Mouse (Mus musculus) naive thymus-derived CD4-positive, alpha-beta T cell, adult 2 months (primary cell): ENCODE measurements around the gene Cyb561.

ENCODE experiments used
- DNase-seq: peaks from one replicate; pipeline ENCODE4 v3.0.0-alpha.2; 2011; ENCODE audit warnings: low read depth

Gene Cyb561

DNA sequence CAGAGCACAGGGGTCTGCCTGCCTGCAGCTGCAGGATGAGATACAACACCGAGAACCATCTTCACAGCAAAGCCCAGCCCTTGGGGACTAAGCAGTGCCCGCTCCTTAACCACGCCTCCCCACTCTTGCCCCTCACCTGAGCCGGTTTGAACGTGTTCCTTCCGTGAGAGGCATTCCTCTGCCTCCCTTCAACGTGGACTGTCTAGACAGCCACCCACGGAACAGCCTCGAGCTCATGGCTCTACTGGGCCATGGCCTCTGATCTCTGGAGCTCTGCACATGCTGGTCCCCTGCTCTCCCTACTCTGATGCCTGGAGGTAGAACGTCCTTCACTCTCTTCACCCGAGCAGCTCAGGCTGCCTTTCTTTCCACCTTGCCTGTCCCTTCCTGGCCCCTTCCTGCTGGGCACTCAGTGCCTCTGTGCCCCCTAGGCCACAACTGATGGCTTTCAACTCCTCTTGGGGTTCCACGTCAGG, at the start of gene Cyb561:
Gene Cyb561 (minus strand): TSS at position 426 of the 476 bp plus-strand sequence.
- DNase-seq = no peak

DNA sequence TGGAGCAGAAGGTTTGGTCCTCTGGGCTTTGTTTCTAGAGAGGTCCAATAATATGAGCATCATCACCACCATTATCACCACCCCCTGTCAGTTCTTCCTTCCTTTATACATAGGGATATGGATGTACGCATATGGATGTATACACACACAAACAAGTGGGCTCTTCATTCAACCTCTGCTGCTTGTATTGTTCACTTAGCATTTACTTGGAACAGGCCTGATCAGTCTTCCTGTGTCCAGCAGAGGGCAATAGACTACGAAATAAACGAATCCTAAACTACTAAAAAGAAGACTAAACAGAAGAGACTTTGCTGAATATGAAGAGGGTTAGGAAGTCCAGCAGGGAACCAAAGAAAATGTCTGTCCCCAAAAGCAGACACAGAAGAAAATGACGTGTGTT, 48.6 kb upstream of the Cyb561 start:
- DNase-seq = peak; percentile 77

DNA sequence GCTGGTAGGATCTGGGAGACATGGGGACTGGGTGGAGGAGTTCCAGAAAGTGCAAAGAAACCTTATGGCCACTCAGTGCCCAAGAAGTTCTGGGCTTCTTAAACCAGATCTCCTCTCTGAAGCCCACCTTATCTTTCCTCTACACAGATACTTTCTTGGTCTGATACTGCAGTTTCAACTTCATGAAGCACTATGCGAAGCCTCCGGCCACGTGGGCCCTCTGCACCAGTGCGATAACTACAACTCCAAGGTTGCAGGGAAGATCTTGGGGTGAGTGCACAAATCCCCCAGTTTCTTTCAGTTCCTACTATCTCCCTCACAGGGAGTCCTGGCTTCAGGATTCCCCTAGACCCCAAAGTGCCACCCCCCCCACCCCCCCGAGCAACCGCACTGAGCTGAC, 46.9 kb upstream of the Cyb561 start:
- DNase-seq = no peak

DNA sequence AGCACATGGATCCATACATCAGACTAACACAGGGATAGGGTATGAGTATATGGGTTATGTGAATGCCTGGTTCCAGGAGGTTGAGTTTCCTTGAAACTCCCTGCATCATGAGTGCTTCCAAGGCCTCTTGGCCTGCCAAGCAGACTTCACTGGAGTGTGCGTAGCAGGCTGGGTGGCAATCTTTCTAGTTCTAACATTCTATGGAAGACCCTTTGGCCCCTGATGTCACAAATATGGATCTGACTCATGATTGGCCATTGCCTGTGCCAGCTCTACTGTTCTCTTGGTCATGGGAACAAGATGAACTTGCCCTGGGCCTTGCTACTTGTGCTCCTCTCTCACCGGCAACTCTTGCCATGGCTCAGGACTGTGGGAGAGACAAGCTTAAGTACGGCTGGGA, 41.2 kb upstream of the Cyb561 start, which contains the start of gene Ace3:
Gene Ace3 (plus strand): TSS at position 301 of the 400 bp plus-strand sequence.
- no peak for DNase-seq

DNA sequence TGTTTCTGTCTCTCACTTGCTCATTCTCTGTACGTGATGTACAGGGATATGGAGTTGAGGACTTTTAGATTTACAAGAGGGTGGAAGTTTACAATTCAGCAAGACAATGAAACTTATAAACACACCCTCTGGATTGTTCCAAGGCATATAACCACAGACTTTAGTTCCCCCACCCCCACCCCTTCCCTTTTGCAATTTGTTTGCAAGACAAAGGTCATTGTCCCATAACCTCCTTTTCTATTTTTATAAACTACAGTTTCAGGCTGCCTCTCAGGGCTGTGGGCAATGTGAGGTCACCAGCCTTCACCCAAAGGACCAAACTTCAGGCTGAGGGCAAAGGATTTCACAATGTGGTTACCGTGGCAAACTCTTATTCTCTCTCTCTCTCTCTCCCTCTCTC, 37.1 kb upstream of the Cyb561 start:
- DNase-seq = no peak

DNA sequence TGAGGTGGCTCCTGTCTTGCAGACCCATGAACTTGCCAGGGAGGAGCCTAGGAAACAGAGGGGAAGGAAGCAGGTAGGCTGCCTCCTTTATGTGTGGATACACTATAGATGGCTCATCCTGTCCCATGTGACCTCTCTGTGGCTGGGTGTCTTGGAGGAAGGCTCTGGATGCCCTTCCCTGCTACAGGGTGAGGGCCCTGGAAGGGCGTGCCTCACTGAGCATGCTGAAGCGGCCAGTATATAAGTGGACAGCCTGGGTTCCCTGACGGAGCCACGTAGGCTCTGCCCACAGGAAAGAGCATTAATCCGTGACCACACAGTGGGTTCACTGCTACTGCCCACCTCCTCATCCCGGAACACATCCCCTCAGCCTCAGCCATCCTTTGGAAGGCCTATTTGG, 36.3 kb upstream of the Cyb561 start:
- DNase-seq = no peak

DNA sequence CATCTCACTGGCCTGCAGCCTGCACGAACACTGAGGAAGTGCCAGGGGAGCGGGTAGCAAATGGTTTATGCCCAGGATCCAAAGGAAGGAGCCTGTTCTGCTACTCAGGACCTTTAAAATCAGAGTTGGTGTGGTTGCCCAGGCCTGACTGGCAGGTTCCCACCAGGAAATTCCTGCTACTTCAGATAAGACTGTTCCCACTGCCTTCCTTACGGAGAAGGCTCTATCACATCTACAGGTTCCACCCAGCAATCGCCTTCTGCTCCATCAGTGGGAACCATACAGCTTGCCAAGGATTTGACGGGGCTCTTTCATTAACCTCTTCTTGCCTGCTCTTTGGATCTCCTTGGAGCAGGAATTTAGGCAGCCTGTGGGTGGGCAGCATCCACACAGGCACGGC, 34.3 kb upstream of the Cyb561 start:
- DNase-seq = no peak

DNA sequence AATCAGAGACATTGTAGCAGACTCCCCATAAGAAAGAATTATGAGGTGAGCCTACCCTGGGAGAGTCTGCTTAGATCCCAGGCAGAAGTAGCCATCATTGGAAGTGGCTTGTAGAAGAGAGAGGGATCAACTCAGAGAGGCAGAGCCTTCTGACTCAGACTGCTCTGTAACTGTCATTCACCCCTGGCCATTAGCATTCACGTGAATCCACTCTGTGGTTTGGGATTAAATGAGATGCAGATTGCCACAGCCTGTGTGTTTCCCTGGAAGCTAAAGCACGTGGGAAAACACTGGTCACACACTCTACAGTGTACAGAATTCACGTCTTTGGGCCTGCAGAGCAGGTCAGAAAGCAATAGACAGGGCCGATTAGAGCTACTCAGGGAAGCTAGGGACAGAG, 31.3 kb upstream of the Cyb561 start:
- DNase-seq = no peak

DNA sequence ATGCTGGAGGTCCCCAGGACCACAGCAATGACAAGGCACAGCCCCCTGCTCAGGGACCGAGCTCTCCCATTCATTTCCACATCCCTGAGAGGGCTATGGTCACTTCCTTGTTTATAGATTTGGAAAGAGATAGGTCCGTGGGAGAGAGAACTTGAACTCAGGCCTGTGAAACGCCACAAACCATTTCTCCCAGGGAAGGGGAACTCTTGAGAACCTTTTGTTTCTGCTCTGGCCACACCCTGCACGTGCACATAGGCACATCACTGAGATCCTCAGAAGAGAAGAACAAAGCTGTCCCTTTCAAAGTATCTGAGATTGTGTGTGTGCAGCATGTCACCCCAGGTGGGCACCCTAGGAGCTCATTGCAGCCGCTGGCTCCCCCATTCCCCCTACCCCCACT, 25.5 kb upstream of the Cyb561 start:
- DNase-seq = no peak

DNA sequence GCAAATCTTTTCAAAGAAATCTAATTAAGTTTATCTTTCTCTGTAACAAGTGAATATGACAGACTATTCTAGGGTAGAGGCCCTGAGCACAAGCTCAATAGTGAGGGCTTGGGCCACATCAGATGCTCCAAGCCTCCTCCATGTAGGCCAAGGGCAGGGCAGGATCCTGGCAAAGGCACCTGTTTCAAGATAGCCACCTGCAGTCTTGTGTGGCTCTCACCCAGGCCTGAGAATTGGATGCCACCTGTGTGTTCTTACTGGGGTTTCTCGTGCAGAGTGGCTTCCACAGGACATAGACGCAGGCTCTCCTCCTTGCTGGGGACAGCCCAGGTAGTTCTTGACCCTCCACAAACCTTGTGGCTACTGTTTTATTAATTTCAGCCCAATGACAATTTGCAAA, 25.1 kb upstream of the Cyb561 start:
- DNase-seq = no peak

DNA sequence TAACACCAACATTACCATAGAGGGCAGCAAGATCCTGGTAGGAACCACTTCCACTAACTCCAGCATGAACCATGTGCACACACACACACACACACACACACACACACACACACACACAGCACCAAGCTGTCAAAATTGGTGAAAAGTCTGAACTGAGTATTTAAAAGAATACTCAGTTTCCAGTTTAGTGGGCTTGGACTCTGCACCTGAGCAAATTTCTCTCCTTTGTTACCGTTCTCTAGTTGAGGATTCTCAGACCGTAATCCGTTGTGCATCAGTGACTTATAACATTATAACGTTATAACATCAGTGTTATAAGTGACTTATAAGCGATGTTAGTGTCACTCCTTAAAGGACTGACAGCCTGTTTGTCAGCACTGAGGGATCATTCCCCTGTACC, 22.5 kb upstream of the Cyb561 start:
- no peak for DNase-seq

DNA sequence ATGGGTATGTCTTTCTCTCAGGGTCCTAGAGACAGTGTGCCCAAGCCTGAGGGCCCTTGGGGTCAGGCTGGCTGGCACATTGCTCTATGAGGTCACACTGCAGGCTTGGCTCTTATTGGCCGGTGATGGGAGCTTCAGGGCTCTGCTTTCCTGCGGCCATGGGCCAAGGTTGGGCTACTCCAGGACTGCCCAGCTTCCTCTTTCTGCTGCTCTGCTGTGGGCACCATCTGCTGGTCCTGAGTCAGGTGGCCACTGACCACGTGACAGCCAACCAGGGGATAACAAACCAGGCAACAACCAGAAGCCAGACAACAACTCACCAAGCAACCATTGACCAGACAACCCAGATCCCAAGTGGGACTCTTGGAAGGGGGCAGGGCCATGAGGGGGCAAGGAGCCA, 21.9 kb upstream of the Cyb561 start:
- DNase-seq = no peak

DNA sequence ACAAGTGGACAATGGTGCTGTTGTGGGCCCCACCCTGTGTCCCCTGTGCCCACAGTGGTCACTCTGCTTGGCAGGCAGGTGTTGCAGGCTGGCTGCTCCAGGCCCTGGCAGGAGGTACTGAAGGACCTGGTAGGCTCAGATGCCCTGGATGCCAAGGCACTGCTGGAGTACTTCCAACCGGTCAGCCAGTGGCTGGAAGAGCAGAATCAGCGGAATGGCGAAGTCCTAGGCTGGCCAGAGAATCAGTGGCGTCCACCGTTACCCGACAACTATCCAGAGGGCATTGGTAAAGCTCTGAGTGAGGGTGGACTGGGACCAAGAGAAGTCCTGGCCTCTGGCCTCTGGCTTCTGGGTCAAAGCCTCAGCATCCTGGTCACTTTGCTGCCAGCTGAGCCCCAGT, 21.5 kb upstream of the Cyb561 start:
- DNase-seq = no peak

DNA sequence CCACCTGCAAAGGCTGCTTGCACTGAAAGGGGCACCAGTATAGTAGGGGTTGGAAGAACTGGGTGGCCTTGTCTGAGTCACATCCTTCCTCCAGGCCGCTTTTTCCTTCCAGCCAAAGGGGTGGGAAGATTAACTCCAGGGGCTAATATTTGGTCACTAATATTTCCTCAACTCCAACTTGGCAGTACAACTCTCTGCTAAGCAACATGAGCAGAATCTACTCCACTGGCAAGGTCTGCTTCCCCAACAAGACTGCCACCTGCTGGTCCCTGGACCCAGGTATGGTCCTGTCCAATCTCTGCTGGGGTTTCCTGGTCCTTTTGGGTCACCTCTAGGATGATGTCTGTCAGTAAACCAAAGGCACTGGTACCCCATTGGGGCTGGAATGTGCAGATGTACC, 16.4 kb upstream of the Cyb561 start:
- DNase-seq = peak; percentile 40

DNA sequence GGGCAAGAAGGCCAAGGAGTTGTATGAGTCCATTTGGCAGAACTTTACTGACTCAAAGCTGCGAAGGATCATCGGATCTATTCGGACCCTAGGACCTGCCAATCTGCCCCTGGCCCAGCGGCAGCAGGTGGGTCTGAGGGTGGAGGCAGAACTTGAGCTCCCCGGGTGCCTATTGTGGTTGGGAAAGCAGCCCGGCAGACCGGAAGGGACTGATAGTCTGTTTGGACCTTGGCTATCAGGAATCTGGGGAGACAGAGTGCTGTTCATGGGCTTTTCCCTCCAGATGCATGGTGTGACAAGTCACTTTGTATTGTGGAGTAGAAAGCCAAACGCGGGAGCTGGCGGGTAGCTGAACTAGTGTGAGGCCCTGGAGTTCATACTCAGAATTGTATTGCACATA, 15.8 kb upstream of the Cyb561 start:
- DNase-seq = no peak

DNA sequence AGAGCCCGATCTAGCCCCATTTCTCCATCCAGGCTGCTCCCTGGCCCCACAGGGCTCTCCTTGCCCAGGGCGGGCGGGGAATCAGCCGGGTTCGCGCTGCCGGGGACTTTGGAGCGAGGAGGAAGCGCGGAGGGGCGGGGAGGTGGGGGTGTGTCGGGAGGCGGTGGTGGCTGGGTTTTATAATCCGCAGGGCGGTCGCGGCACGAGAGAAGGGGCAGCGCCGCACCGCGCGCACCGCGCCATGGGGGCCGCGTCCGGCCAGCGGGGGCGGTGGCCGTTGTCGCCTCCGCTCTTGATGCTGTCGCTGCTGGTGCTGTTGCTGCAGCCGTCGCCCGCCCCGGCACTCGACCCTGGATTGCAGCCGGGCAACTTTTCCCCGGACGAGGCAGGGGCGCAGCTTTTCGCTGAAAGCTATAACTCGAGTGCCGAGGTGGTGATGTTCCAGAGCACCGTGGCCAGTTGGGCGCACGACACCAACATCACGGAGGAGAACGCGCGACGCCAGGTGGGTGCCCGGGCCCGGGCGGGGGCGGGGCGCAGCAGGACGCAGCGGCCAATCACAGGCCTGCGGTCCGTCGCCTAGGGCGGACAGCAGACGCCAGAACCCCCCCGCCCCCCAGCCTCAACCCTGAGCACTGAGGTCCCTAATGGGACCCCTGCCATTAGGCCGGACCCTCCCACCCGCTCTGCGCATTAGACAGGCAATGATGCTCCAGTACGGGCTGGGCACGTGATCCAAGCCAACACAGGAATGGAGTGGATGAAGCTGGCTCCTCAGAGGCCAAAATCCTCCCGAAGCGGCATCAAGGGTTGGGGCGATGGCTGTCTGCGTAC, 14.8 kb upstream of the Cyb561 start, which contains the start of gene Ace:
Gene Ace (plus strand): TSS at position 205 of the 834 bp plus-strand sequence.
- no peak for DNase-seq

DNA sequence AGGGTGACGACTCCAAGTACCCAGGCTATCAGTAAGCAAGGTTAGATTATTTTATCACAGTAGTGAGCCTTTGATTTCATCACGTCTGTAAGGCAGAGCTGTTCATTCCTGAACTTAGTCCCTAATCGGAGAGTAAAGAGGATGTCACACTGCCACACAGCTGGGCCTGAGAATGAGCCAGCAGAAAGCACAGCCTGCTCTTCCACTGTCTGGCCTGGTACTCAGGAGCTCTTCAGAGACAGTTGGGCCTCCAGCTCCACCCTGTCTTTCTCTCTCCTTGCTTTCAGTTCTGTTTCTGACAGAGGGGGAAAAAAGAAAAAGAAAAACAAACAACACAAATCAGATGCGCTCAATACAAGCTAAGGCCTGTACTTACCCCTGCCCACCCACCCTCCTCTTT, 13.2 kb upstream of the Cyb561 start:
- DNase-seq = no peak

DNA sequence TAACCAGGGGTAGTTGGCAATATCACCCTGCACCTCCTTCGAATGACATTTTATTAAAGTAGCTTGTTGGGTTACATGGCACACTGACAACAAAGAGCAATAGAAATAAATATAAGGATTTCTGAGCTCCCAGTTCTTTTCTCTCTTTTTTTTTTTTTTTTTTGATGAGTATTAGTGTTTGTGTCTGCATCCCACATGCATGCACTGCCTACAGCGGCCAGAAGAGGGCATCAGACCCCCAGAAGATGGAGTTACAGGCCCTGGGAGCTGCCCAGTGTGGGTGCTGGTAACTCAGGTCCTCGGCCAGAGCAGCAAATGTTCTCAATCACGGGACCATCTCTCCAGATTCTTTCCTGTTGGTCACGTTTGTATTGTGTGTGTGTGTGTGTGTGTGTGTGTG, 11.6 kb upstream of the Cyb561 start:
- DNase-seq = no peak

DNA sequence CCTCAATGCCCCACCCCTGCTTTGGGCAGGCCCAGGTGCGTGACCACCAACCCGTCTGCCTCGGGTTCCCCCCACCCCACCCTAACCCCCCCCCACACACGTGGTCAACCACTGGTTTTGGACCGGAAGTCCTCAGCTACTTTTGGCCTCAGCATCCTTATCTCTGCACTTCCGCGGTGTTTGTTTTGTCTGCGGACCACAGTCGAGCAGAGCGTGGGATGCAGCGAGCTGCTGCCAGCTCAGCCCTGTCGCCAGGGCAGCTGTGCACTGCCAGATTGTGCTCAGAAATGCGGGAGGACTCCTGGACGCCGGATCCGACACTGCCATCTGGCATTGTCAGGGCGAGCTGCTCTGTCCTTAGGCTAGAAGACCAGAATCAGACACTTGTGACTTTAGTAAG, 6.2 kb upstream of the Cyb561 start:
- no peak for DNase-seq

DNA sequence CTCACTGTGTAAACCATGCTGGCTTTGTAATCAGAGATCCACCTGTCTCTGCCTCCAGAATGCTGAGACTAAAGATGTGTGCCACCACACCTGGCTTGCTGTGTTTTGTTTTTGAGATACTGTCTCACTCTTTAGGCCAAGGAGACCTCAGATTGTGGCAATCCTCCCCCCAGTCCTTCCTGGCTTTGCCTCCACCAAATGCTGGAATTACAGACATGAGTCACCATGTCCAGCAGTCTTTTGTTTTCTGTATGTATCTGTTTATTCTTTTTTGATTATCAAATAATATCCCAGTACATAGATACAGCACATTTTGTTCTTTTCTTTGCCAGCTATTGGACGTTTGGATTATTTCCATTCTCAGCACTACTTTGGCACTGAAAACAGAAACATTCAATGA, 5.4 kb upstream of the Cyb561 start:
- no peak for DNase-seq

DNA sequence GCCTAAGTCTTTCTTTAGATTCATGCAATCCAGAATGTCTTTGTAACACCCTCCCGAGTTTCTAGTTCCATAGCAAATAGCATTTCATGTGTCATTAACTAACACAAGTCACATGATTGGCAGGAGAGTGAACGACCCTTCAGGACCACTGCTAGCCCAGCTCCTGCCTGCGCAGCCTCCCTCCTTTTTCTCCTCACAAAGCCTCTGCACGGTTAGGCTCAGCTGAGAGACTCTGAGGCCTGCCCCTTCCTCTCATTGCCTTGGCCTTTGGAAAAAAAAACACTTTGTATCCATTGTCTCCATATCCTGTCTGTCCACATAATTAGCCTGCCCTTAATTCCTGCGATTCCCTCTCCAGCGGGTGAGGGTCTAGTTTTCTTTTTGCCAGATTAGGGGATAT, 4.4 kb upstream of the Cyb561 start:
- no peak for DNase-seq

DNA sequence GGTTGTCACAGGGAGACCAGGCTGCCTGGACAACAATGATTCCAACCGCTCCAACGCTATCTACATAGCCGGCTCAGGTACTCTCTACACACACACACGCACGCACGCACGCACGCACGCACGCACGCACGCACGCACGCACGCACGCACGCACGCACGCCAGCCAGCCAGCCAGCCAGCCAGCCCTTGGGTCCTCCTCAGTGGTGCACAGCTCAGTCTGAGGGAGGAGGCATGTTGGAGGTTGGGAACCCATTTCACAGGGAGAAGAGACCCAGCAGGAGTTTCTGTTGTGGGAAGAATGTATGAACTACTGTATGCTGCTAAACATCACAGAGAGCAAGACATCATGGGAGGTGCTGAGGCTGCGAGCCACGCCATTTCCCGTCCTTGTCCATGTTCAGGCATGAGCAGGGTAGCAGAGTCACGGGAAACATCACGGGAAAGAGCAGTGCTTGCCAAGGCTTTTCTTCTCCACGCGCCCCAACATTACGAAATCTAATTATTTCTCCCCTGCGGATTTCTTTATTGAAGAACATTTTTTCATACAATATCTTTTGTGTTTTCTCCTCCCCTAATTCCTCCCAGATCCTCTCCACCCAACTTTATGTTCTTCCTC, 2.8 kb upstream of the Cyb561 start:
- DNase-seq = no peak

DNA sequence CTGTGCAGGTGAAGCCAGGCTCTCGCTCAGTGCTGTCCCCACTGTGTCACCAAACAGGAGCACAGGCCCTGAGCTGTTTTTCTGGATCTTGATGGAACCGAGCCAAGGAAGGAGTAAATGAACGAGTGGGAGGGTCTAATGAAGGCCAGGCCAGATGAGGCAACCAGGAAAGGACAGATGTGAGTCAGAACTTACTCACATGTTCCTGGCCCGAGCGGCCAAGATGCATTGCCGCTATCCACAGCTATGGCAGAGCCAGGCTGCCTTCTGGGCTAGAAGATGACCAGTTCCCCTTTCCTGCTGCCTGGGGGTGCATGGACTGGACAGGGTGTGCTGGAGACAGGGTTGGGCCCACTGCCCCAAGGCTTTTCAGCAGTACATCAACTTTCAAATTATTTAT, 266 bp upstream of the Cyb561 start:
- DNase-seq = no peak

DNA sequence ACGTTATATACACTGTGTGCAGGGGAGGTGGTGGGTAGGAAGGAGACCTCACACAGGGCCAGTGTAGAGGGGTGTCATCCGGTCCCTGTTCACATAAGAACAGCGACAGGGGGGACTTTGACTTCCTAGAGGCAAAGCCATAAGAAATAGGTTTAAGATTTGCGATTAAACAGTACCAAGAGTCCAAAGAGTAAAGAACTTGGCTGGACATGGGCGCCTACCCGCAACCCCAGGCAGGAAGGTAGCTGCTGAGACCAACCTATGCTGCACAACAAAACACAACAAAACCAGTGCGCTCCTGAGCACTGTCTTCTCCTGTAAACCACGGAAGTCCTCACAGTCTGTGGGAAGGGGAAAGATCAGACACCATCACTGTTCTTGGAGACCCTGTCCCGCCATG, 1.0 kb downstream of the Cyb561 start:
- DNase-seq = no peak
